Comparison of ENCODE assay signal across 8 mouse cellular contexts in genomic region chr19:7217926-7218267, GRCm38 (mm10). TPM values are rescaled to one million over a fixed set of nuclear protein-coding genes. Genes with fewer than 3 reads are reported as not detected.
DNase-seq lines count a peak whose midpoint lies in the region; ATAC-seq and TF ChIP-seq lines count a peak whose summit lies in the region.

No protein-coding gene starts in this region.

- no peak overlapping the region for H3K9ac ChIP-seq in kidney, postnatal 0 days (ENCODE audit: low read depth, low read length)
- H3K9ac ChIP-seq in limb, embryonic 13.5 days, result peak overlapping the region; percentile 55; the same call in 1 of the 2 replicates
- H3K9ac ChIP-seq in neural tube, embryonic 13.5 days, result peak overlapping the region; percentile 22; the same call in 1 of the 2 replicates

- H3K36me3 ChIP-seq in kidney, postnatal 0 days (ENCODE audit: insufficient read depth, low read length), result peaks cover 14% of the 10 kb centered on the region
- peaks cover 33% of the 10 kb centered on the region for H3K36me3 ChIP-seq in limb, embryonic 13.5 days
- H3K36me3 ChIP-seq in neural tube, embryonic 13.5 days, result peaks cover 29% of the 10 kb centered on the region

- ATAC-seq in kidney, postnatal 0 days (replicated peaks; ENCODE audit: low FRiP score, low read depth), result peak; percentile 11
- peak; percentile 41 for ATAC-seq in erythroblast, adult 5-6 weeks (replicated peaks; ENCODE audit: low FRiP score, poor library complexity, severe bottlenecking)
- ATAC-seq in limb, embryonic 13.5 days (ENCODE audit: low FRiP score, low read depth), result peak; percentile 24; the same call in 1 of the 2 replicates
- ATAC-seq in neural tube, embryonic 13.5 days (ENCODE audit: low read depth), result peak; percentile 19

- peaks cover 20% of the 10 kb centered on the region; the same call in 1 of the 2 replicates for H3K4me1 ChIP-seq in kidney, postnatal 0 days (replicated peaks; ENCODE audit: insufficient read depth, low read length)
- peaks cover 28% of the 10 kb centered on the region for H3K4me1 ChIP-seq in limb, embryonic 13.5 days
- H3K4me1 ChIP-seq in neural tube, embryonic 13.5 days (replicated peaks), result peaks cover 39% of the 10 kb centered on the region

- no peaks in the 10 kb centered on the region for H3K27me3 ChIP-seq in kidney, postnatal 0 days (ENCODE audit: insufficient read depth, low read length)
- no peaks in the 10 kb centered on the region for H3K27me3 ChIP-seq in limb, embryonic 13.5 days
- H3K27me3 ChIP-seq in neural tube, embryonic 13.5 days, result no peaks in the 10 kb centered on the region

- DNase-seq in kidney, postnatal 0 days (ENCODE audit: low spot score), result no peak
- DNase-seq in kidney, adult 9 months, result no peak
- DNase-seq in spleen, postnatal 10 days (ENCODE audit: low spot score in 2 of 2), result no peak
- no peak for DNase-seq in frontal cortex, postnatal 14 days (ENCODE audit: low spot score in 2 of 2)
- no peak for DNase-seq in cerebellum, adult 9-11 months

- H3K9me3 ChIP-seq in kidney, postnatal 0 days (replicated peaks; ENCODE audit: low read length), result no peaks in the 10 kb centered on the region
- H3K9me3 ChIP-seq in limb, embryonic 13.5 days, result no peaks in the 10 kb centered on the region
- no peaks in the 10 kb centered on the region for H3K9me3 ChIP-seq in neural tube, embryonic 13.5 days

- no peak for TF ChIP-seq CTCF in kidney, postnatal 0 days (IDR thresholded peaks at IDR 0.05; ENCODE audit: low read depth)

- WGBS in kidney, postnatal 0 days, result 10% methylated on average over 6 of the region's 6 CpGs
- WGBS in limb, embryonic 13.5 days, result 11% methylated on average over 6 of the region's 6 CpGs
- WGBS in neural tube, embryonic 13.5 days, result 13% methylated on average over 6 of the region's 6 CpGs

- peak overlapping the region; percentile 81; the same call in 1 of the 2 replicates for H3K4me3 ChIP-seq in kidney, postnatal 0 days (replicated peaks; ENCODE audit: low read depth, low read length)
- peak overlapping the region; percentile 80 for H3K4me3 ChIP-seq in limb, embryonic 13.5 days
- H3K4me3 ChIP-seq in neural tube, embryonic 13.5 days, result peak overlapping the region; percentile 80

- H3K4me2 ChIP-seq in kidney, postnatal 0 days (ENCODE audit: low read length), result peak overlapping the region; percentile 34
- H3K4me2 ChIP-seq in limb, embryonic 13.5 days (replicated peaks), result peak overlapping the region; percentile 83
- H3K4me2 ChIP-seq in neural tube, embryonic 13.5 days, result peak overlapping the region; percentile 67

- H3K27ac ChIP-seq in kidney, postnatal 0 days, result no peak overlapping the region
- no peak overlapping the region for H3K27ac ChIP-seq in limb, embryonic 13.5 days
- 0 out of 2 replicates have a peak overlapping the region, but pooled peaks have one; percentile 14 for H3K27ac ChIP-seq in neural tube, embryonic 13.5 days (replicated peaks)

RNA-seq across cellular contexts. Expression of gene Cox8a, which starts 0.5 kb away (rescaled TPM):
- polyA plus RNA-seq in kidney, postnatal 0 days (2015; fragmentation: Nextera tagmentation; extraction: Ambion mirVana), result 2,325 and 2,471 TPM in 2 replicates
- total RNA-seq in erythroblast, adult 5-6 weeks (2015; ENCODE audit: low replicate concordance), result 177 and 188 TPM in 2 replicates
- total RNA-seq in erythroblast, adult 5-6 weeks (2017; ENCODE audit: low replicate concordance), result 51.3 and 166 TPM in 2 replicates
- polyA plus RNA-seq in limb, embryonic 13.5 days (2015; fragmentation: Nextera tagmentation; extraction: Ambion mirVana), result 734 and 747 TPM in 2 replicates
- 918 and 1,011 TPM in 2 replicates for polyA plus RNA-seq in neural tube, embryonic 13.5 days (2015; fragmentation: Nextera tagmentation; extraction: Ambion mirVana)

RNA-seq across cellular contexts. Expression of gene Otub1, which starts 11.8 kb away (rescaled TPM):
- polyA plus RNA-seq in kidney, postnatal 0 days (2015; fragmentation: Nextera tagmentation; extraction: Ambion mirVana), result 197 and 209 TPM in 2 replicates
- total RNA-seq in erythroblast, adult 5-6 weeks (2015; ENCODE audit: low replicate concordance), result 17.3 TPM in 2 replicates
- total RNA-seq in erythroblast, adult 5-6 weeks (2017; ENCODE audit: low replicate concordance), result 15.5 and 23.1 TPM in 2 replicates
- 226 and 229 TPM in 2 replicates for polyA plus RNA-seq in limb, embryonic 13.5 days (2015; fragmentation: Nextera tagmentation; extraction: Ambion mirVana)
- polyA plus RNA-seq in neural tube, embryonic 13.5 days (2015; fragmentation: Nextera tagmentation; extraction: Ambion mirVana), result 227 and 243 TPM in 2 replicates

RNA-seq across cellular contexts. Expression of gene Naa40, which starts 23.1 kb away (rescaled TPM):
- 47.3 and 55.8 TPM in 2 replicates for polyA plus RNA-seq in kidney, postnatal 0 days (2015; fragmentation: Nextera tagmentation; extraction: Ambion mirVana)
- 12.5 and 20.1 TPM in 2 replicates for total RNA-seq in erythroblast, adult 5-6 weeks (2015; ENCODE audit: low replicate concordance)
- total RNA-seq in erythroblast, adult 5-6 weeks (2017; ENCODE audit: low replicate concordance), result 14.5 and 15.1 TPM in 2 replicates
- polyA plus RNA-seq in limb, embryonic 13.5 days (2015; fragmentation: Nextera tagmentation; extraction: Ambion mirVana), result 58.0 and 60.1 TPM in 2 replicates
- polyA plus RNA-seq in neural tube, embryonic 13.5 days (2015; fragmentation: Nextera tagmentation; extraction: Ambion mirVana), result 58.1 TPM in 2 replicates

RNA-seq across cellular contexts. Expression of gene Rcor2, which starts 49.2 kb away (rescaled TPM):
- 4.9 and 6.3 TPM in 2 replicates for polyA plus RNA-seq in kidney, postnatal 0 days (2015; fragmentation: Nextera tagmentation; extraction: Ambion mirVana)
- not detected in 2 replicates for total RNA-seq in erythroblast, adult 5-6 weeks (2015; ENCODE audit: low replicate concordance)
- total RNA-seq in erythroblast, adult 5-6 weeks (2017; ENCODE audit: low replicate concordance), result 0.17 TPM in 1 of 2 replicates, not detected in the other
- polyA plus RNA-seq in limb, embryonic 13.5 days (2015; fragmentation: Nextera tagmentation; extraction: Ambion mirVana), result 24.9 and 25.0 TPM in 2 replicates
- 31.0 and 31.1 TPM in 2 replicates for polyA plus RNA-seq in neural tube, embryonic 13.5 days (2015; fragmentation: Nextera tagmentation; extraction: Ambion mirVana)
